Mouse (Mus musculus) lung, embryonic 16.5 days (tissue): Measurements from ENCODE around the gene Ccdc182. TPM values are rescaled to one million over a fixed set of nuclear protein-coding genes. Genes with fewer than 3 reads are reported as not detected.
A peak's percentile ranks its signal among the peaks of the same experiment; 100 is the strongest.

Source experiments
- ATAC-seq: fragments of 200-750 bp; cut with Nextera tagmentation; 2 replicates; pipeline ENCODE4 v1.8.0; 2017; ENCODE audit warnings: low read depth, mild to moderate bottlenecking, moderate library complexity
- H3K27ac ChIP-seq: fragments of 300-500 bp; sonication (generic); 2 replicates; pipeline ENCODE4 v1.5.1; 2014; ENCODE audit warnings: mild to moderate bottlenecking, control low read depth, low read length
- H3K27me3 ChIP-seq: fragments of 300-500 bp; sonication (generic); 2 replicates; pipeline ENCODE4 v1.6.1; 2014; ENCODE audit warnings: low read depth, low read length, mixed read lengths; ENCODE audit not compliant: control insufficient read depth, insufficient read depth
- H3K36me3 ChIP-seq: fragments of 300-500 bp; sonication (generic); 2 replicates; pipeline ENCODE4 v1.6.1; 2014; ENCODE audit warnings: low read length; ENCODE audit not compliant: control insufficient read depth, insufficient read depth
- H3K4me1 ChIP-seq: fragments of 300-500 bp; sonication (generic); replicated peaks from 2 replicates; pipeline ENCODE4 v1.6.1; 2014; ENCODE audit warnings: low read length, mixed read lengths; ENCODE audit not compliant: control insufficient read depth, insufficient read depth
- H3K4me2 ChIP-seq: fragments of 300-500 bp; sonication (generic); 2 replicates; pipeline ENCODE4 v1.6.1; 2014; ENCODE audit warnings: low read depth, low read length, control low read depth
- H3K4me3 ChIP-seq: fragments of 300-500 bp; sonication (generic); 2 replicates; pipeline ENCODE4 v1.5.1; 2014; ENCODE audit warnings: mild to moderate bottlenecking, low read length, control low read depth
- H3K9ac ChIP-seq: fragments of 300-500 bp; sonication (generic); 2 replicates; pipeline ENCODE4 v1.6.1; 2014; ENCODE audit warnings: low read length, control low read depth
- H3K9me3 ChIP-seq: fragments of 300-500 bp; sonication (generic); 2 replicates; pipeline ENCODE4 v1.6.1; 2016; ENCODE audit warnings: low read length; ENCODE audit not compliant: control insufficient read depth
- WGBS: fragments of 180-500 bp; shearing (Covaris S2); extraction: QIAGEN DNeasy Blood & Tissue Kit; methylation state at CpG from one replicate; pipeline ENCODE4 v1.1.7; 2014; 5-methylcytosine and 5-hydroxymethylcytosine counted together
- polyA plus RNA-seq: library from polyadenylated mRNA; unstranded; fragments of >200 nt; fragmentation: Nextera tagmentation; extraction: Ambion mirVana; gene quantifications from 2 replicates; pipeline ENCODE4 v1.2.1, GENCODE M21; 2015

Gene Ccdc182
- polyA plus RNA-seq, 1 experiment from 2014 or later: not detected

- Histone ChIP-seq H3K27ac (no peak overlapping the region), H3K9me3 (no peaks in the 10 kb centered on the region), H3K36me3 (no peaks in the 10 kb centered on the region), H3K4me3 (no peak overlapping the region), H3K4me2 (no peak overlapping the region), H3K4me1 (no peaks in the 10 kb centered on the region; the same call in 1 of the 2 replicates), H3K9ac (no peak overlapping the region), H3K27me3 (peaks cover 3% of the 10 kb centered on the region; the same call in 1 of the 2 replicates)
- no peak for ATAC-seq
- WGBS: 42% methylated on average over 19 of the region's 19 CpGs
Observed at GRCm38 (mm10) chr11:88276534-88277308, 17.1 kb upstream of the Ccdc182 start.

- ATAC-seq: no peak
- H3K4me2 ChIP-seq: no peak overlapping the region
- WGBS: 41% methylated on average over 4 of the region's 4 CpGs
- no peaks in the 10 kb centered on the region; the same call in 1 of the 2 replicates for H3K4me1 ChIP-seq
- no peaks in the 10 kb centered on the region for H3K9me3 ChIP-seq
- peaks cover 2% of the 10 kb centered on the region; the same call in 1 of the 2 replicates for H3K27me3 ChIP-seq
- no peak overlapping the region for H3K9ac ChIP-seq
- H3K36me3 ChIP-seq: no peaks in the 10 kb centered on the region
- no peak overlapping the region for H3K27ac ChIP-seq
- no peak overlapping the region for H3K4me3 ChIP-seq
Observed at GRCm38 (mm10) chr11:88279006-88279405, 14.9 kb upstream of the Ccdc182 start.

- 32% methylated on average over 8 of the region's 8 CpGs for WGBS
- no peak overlapping the region for H3K9ac ChIP-seq
- H3K4me1 ChIP-seq: no peaks in the 10 kb centered on the region; the same call in 1 of the 2 replicates
Observed at GRCm38 (mm10) chr11:88280426-88280836, 13.4 kb upstream of the Ccdc182 start.

DNA sequence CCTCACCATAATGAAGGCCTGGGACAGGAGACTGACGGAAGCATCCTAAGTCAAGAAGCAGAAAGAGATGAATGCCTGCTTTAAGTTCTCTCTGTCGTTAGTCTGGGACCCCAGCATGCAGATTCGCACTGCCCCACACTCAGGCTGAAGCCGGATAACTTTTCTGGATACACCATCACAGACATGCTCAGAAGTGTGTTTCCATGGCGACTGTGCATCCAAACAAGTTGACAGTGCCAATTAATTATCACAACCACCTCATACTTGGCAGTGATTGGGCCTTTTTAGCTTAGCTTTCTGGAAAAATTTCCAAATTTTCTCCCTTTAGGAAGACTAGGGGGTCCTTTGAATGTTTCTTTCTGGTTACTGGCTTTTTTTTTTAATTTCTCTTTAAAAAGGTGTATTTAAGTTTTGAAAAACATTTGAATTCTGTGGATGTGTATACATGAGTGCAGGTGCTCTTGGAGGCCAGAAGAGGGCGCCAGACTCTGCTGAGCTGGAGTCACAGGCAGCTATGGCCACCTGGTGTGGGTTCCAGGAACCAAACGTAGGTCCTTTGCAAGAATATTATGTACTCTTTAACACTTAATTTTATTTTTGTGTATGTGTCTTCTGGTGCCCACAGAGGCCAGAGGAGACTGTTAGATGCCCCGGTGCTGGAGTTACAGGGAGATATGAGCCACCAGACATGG, 12.3 kb upstream of the Ccdc182 start:
- no peak overlapping the region for H3K4me3 ChIP-seq
- H3K9me3 ChIP-seq: no peaks in the 10 kb centered on the region
- no peak overlapping the region for H3K9ac ChIP-seq
- H3K27me3 ChIP-seq: no peaks in the 10 kb centered on the region
- H3K36me3 ChIP-seq: no peaks in the 10 kb centered on the region
- H3K4me1 ChIP-seq: no peaks in the 10 kb centered on the region; the same call in 1 of the 2 replicates
- ATAC-seq: no peak
- H3K4me2 ChIP-seq: no peak overlapping the region
- H3K27ac ChIP-seq: no peak overlapping the region
- 70% methylated on average over 8 of the region's 8 CpGs for whole genome bisulfite sequencing

More at GRCm38 (mm10) chr11:88280426-88280836, 13.4 kb upstream of the Ccdc182 start:
- H3K4me2 ChIP-seq: no peak overlapping the region
- no peak overlapping the region for H3K27ac ChIP-seq
- H3K9me3 ChIP-seq: no peaks in the 10 kb centered on the region
- H3K27me3 ChIP-seq: no peaks in the 10 kb centered on the region
- no peak overlapping the region for H3K4me3 ChIP-seq
- H3K36me3 ChIP-seq: no peaks in the 10 kb centered on the region
- no peak for ATAC-seq

DNA sequence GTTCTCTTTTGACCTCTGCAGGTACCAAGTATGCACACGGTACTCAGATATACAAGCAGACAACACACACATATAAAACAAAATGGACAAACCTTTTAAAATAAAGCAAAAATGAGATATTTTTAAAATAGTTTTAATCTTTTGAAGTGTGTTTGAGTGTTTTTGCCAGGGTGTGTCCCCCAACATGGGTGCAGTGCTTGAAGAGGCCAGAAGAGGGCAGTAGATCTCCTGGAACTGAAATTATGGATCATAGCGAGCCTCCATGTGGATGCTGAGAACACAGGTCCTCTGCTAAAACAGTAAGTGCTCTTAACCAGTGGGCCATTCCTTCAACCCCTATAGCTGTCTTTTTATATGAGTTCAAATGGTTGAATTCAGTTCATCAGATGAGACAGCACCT, 11.3 kb upstream of the Ccdc182 start:
- no peak overlapping the region for H3K9ac ChIP-seq
- no peak for ATAC-seq
- no peak overlapping the region for H3K4me3 ChIP-seq
- H3K4me1 ChIP-seq: no peaks in the 10 kb centered on the region
- H3K4me2 ChIP-seq: no peak overlapping the region
- no peaks in the 10 kb centered on the region for H3K9me3 ChIP-seq
- no peaks in the 10 kb centered on the region for H3K27me3 ChIP-seq
- 93% methylated on average over 2 of the region's 2 CpGs for WGBS
- no peaks in the 10 kb centered on the region for H3K36me3 ChIP-seq
- no peak overlapping the region for H3K27ac ChIP-seq

GRCm38 (mm10) chr11:88286019-88286418, 7.8 kb upstream of the Ccdc182 start:
- H3K4me1 ChIP-seq: no peaks in the 10 kb centered on the region
- H3K4me3 ChIP-seq: no peak overlapping the region
- H3K27me3 ChIP-seq: no peaks in the 10 kb centered on the region
- ATAC-seq: no peak
- no peaks in the 10 kb centered on the region for H3K9me3 ChIP-seq
- H3K4me2 ChIP-seq: no peak overlapping the region
- no peak overlapping the region for H3K9ac ChIP-seq
- no peaks in the 10 kb centered on the region for H3K36me3 ChIP-seq
- no peak overlapping the region for H3K27ac ChIP-seq
- 51% methylated on average over 8 of the region's 8 CpGs for WGBS

DNA sequence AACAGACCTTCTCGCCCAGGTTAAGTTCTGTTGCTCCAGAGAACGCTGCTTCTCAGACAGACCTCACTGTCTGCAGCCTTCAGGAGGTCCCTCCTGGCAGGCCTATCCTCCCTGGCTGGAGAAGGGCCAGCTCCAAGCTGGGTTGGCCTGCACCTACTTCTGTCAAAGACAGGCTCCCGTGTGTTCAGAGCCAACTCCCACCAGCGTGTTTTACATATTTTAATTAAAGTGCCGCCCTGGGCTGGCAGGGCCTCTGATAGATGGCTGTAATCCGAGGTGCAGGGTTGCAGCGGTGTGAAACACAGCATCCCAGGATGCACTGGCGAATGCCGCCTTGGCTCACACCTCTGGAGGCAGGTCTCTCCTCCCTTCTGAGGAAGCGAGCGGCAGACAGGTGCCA, 5.5 kb upstream of the Ccdc182 start:
- H3K27me3 ChIP-seq: peaks cover 5% of the 10 kb centered on the region; the same call in 1 of the 2 replicates
- 0 out of 2 replicates have a peak, but pooled peaks cover 3% of the 10 kb centered on the region for H3K4me1 ChIP-seq
- no peaks in the 10 kb centered on the region for H3K9me3 ChIP-seq
- H3K4me2 ChIP-seq: no peak overlapping the region
- no peak overlapping the region for H3K4me3 ChIP-seq
- WGBS: 29% methylated on average over 11 of the region's 11 CpGs
- no peak overlapping the region for H3K9ac ChIP-seq
- no peaks in the 10 kb centered on the region for H3K36me3 ChIP-seq
- ATAC-seq: peak; percentile 26; the same call in 1 of the 2 replicates
- no peak overlapping the region for H3K27ac ChIP-seq

DNA sequence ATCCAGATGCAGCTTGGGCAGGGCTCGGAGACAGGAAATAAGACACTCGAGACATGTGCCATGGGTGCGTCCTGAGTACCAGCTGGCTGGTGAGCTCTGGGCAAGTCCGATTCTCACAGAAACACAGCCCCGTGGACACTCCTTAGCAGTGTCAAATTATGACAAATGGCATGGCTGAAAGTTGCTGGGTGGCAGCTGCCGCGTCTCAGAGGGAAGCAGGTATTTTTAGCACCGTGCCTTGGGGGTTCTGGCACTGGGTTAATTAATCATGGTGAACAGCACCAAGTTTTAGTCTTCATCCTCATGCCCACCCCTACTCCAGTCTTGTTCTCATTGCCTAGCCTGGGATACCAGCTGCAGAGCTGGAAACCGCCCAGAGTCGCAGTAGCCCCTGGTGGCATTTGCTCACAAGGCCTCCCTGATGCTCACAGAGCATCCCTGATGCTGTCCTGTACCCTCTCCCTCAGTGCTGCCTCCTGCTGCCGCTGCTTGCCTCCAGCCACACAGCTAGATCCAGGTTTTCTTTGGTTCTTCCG, 5.0 kb upstream of the Ccdc182 start:
- no peak overlapping the region for H3K9ac ChIP-seq
- H3K4me3 ChIP-seq: no peak overlapping the region
- H3K27ac ChIP-seq: no peak overlapping the region

GRCm38 (mm10) chr11:88291245-88291644, 2.6 kb upstream of the Ccdc182 start:
- Histone ChIP-seq H3K36me3 (no peaks in the 10 kb centered on the region), H3K9me3 (no peaks in the 10 kb centered on the region), H3K9ac (no peak overlapping the region), H3K27me3 (peaks cover 14% of the 10 kb centered on the region), H3K4me2 (no peak overlapping the region), H3K4me1 (0 out of 2 replicates have a peak, but pooled peaks cover 3% of the 10 kb centered on the region), H3K4me3 (no peak overlapping the region), H3K27ac (no peak overlapping the region)
- WGBS: 66% methylated on average over 4 of the region's 4 CpGs
- ATAC-seq: no peak

More for the DNA sequence above, 5.0 kb upstream of the Ccdc182 start:
- no peak for ATAC-seq
- Histone ChIP-seq H3K9me3 (no peaks in the 10 kb centered on the region), H3K36me3 (no peaks in the 10 kb centered on the region), H3K4me2 (no peak overlapping the region), H3K27me3 (peaks cover 7% of the 10 kb centered on the region; the same call in 1 of the 2 replicates), H3K4me1 (0 out of 2 replicates have a peak, but pooled peaks cover 3% of the 10 kb centered on the region)
- WGBS: 33% methylated on average over 12 of the region's 12 CpGs
